7 mouse cellular contexts compared by ENCODE assay signal in the genomic region with DNA sequence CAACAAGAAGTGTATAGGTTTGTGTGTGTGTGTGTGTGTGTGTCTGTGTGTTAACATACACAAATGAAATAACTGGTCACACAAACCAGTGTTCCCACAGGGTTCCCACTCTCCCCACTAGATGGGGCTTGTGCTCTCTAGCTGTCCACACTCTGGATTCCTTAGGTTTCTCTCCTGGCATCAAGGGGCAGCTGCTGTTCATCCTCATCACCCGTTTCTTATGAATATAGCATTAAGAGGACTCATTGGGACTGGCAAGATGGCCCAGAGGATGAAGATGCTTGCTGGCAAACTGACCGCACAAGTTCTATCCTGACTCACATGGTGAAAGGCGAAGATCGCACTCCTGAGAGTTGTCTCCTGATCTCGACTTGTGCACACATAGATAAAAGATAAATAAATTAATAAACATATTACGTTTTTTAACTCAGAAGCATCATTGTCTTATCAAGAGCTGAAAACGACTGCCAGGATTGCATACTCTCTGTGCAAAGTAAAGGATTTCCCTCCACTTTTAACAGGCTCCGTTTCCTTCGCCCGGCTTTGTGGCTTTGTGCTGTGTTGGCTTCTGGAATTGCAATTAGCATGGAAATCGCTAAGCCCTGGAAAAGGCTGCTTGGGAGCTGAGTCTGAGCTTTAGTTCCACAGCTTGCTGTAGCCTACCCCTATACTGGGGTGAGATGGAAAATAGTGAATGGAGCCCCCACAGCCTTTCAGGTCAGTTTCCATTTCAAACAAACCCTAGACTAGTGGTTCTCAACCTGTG.
DNase-seq lines count a peak whose midpoint lies in the region; ATAC-seq and TF ChIP-seq lines count a peak whose summit lies in the region.

No protein-coding gene starts in this region.

- peak overlapping the region; percentile 24 for H3K4me3 ChIP-seq in hindbrain, embryonic 13.5 days
- peak overlapping the region; percentile 44 for H3K4me3 ChIP-seq in midbrain, embryonic 10.5 days
- no peak overlapping the region for H3K4me3 ChIP-seq in stomach, postnatal 0 days (ENCODE audit: low read depth, low read length)

- ATAC-seq in hindbrain, embryonic 13.5 days (ENCODE audit: low FRiP score): peak; percentile 77; the same call in 1 of the 2 replicates
- ATAC-seq in stomach, postnatal 0 days (ENCODE audit: low FRiP score, low TSS enrichment): no peak

- H3K9me3 ChIP-seq in hindbrain, embryonic 13.5 days: no peaks in the 10 kb centered on the region
- no peaks in the 10 kb centered on the region for H3K9me3 ChIP-seq in midbrain, embryonic 10.5 days (replicated peaks)
- no peaks in the 10 kb centered on the region for H3K9me3 ChIP-seq in stomach, postnatal 0 days (ENCODE audit: control insufficient read depth, low read length)

- H3K4me1 ChIP-seq in hindbrain, embryonic 13.5 days (replicated peaks): peaks cover 4% of the 10 kb centered on the region
- H3K4me1 ChIP-seq in midbrain, embryonic 10.5 days: peaks cover 8% of the 10 kb centered on the region
- H3K4me1 ChIP-seq in stomach, postnatal 0 days (replicated peaks; ENCODE audit: control insufficient read depth, insufficient read depth): no peaks in the 10 kb centered on the region

- H3K9ac ChIP-seq in hindbrain, embryonic 13.5 days: 0 out of 2 replicates have a peak overlapping the region, but pooled peaks have one; percentile 56
- no peak overlapping the region for H3K9ac ChIP-seq in stomach, postnatal 0 days (ENCODE audit: low read length)

- no peaks in the 10 kb centered on the region for H3K27me3 ChIP-seq in hindbrain, embryonic 13.5 days
- H3K27me3 ChIP-seq in midbrain, embryonic 10.5 days (ENCODE audit: low read depth, poor library complexity, severe bottlenecking): no peaks in the 10 kb centered on the region
- H3K27me3 ChIP-seq in stomach, postnatal 0 days (ENCODE audit: control insufficient read depth, insufficient read depth, low read length): no peaks in the 10 kb centered on the region

- H3K36me3 ChIP-seq in hindbrain, embryonic 13.5 days: no peaks in the 10 kb centered on the region
- no peaks in the 10 kb centered on the region for H3K36me3 ChIP-seq in midbrain, embryonic 10.5 days
- no peaks in the 10 kb centered on the region for H3K36me3 ChIP-seq in stomach, postnatal 0 days (ENCODE audit: control insufficient read depth, insufficient read depth, low read length)

- peak overlapping the region; percentile 54 for H3K4me2 ChIP-seq in hindbrain, embryonic 13.5 days
- peak overlapping the region; percentile 6; the same call in 1 of the 2 replicates for H3K4me2 ChIP-seq in stomach, postnatal 0 days (replicated peaks; ENCODE audit: low read depth)

- peak; percentile 89 for TF ChIP-seq CTCF in stomach, postnatal 0 days (IDR thresholded peaks at IDR 0.05; ENCODE audit: low read depth)

- peak; percentile 24 for DNase-seq in adipocyte (ENCODE audit: low spot score)
- DNase-seq in cerebellum, postnatal 10 days: peak; percentile 84 to 88
- DNase-seq in frontal cortex, postnatal 10 days (ENCODE audit: low spot score in 2 of 2): peak; percentile 36 to 56
- DNase-seq in layer of hippocampus, postnatal 36 days: peak; percentile 59 to 69
- peak; percentile 62 for DNase-seq in midbrain, embryonic 10.5 days (ENCODE audit: low spot score)
- DNase-seq in stomach, postnatal 0 days (ENCODE audit: low spot score): peak; percentile 40

- no peak for TF ChIP-seq EP300 in stomach, postnatal 0 days (optimal IDR thresholded peaks at IDR 0.05)

- 28% methylated on average over 11 of the region's 11 CpGs for WGBS in hindbrain, embryonic 13.5 days
- WGBS in midbrain, embryonic 10.5 days: 29% methylated on average over 11 of the region's 11 CpGs
- 43% methylated on average over 11 of the region's 11 CpGs for WGBS in stomach, postnatal 0 days

- H3K27ac ChIP-seq in hindbrain, embryonic 13.5 days: no peak overlapping the region
- H3K27ac ChIP-seq in midbrain, embryonic 10.5 days (replicated peaks): peak overlapping the region; percentile 77
- no peak overlapping the region for H3K27ac ChIP-seq in stomach, postnatal 0 days (replicated peaks)

Comparison
In these comparisons a context has a peak if more than half of its experiments do, and no peak if none do; other contexts are left out.
1. DNase-seq: peak in every context shown above with its lines; median percentile 86 in cerebellum, postnatal 10 days; 64 in layer of hippocampus, postnatal 36 days; 62 in midbrain, embryonic 10.5 days; 46 in frontal cortex, postnatal 10 days; 40 in stomach, postnatal 0 days; 24 in adipocyte.